Mouse (Mus musculus) neural tube, embryonic 15.5 days (tissue): ENCODE measurements around the gene Fmnl3. TPM values are rescaled to one million over a fixed set of nuclear protein-coding genes. Genes with fewer than 3 reads are reported as not detected.
A peak's percentile ranks its signal among the peaks of the same experiment; 100 is the strongest.
"Not testable (repeated sequence)": the region's sequence is repeated elsewhere in the genome, so short reads cannot be mapped to it uniquely, and the experiment has no call there.

ENCODE experiments used
- ATAC-seq: fragments of 200-750 bp; cut with Nextera tagmentation; 2 replicates; pipeline ENCODE4 v1.8.0; 2017; ENCODE audit warnings: mild to moderate bottlenecking, moderate TSS enrichment, moderate library complexity; ENCODE audit not compliant: low FRiP score
- H3K27ac ChIP-seq: fragments of 300-500 bp; sonication (generic); replicated peaks from 2 replicates; pipeline ENCODE4 v1.5.1; 2015; ENCODE audit warnings: mild to moderate bottlenecking, inconsistent platforms
- H3K27me3 ChIP-seq: fragments of 300-500 bp; sonication (generic); replicated peaks from 2 replicates; pipeline ENCODE4 v1.6.1; 2015; ENCODE audit warnings: inconsistent platforms
- H3K36me3 ChIP-seq: fragments of 300-500 bp; sonication (generic); 2 replicates; pipeline ENCODE4 v1.6.1; 2015; ENCODE audit warnings: inconsistent platforms
- H3K4me1 ChIP-seq: fragments of 300-500 bp; sonication (generic); 2 replicates; pipeline ENCODE4 v1.6.1; 2015; ENCODE audit warnings: inconsistent platforms
- H3K4me2 ChIP-seq: fragments of 300-500 bp; sonication (generic); 2 replicates; pipeline ENCODE4 v1.6.1; 2015; ENCODE audit warnings: inconsistent platforms, mild to moderate bottlenecking, moderate library complexity
- H3K4me3 ChIP-seq: fragments of 300-500 bp; sonication (generic); replicated peaks from 2 replicates; pipeline ENCODE4 v1.5.1; 2015; ENCODE audit warnings: mild to moderate bottlenecking, inconsistent platforms
- H3K9ac ChIP-seq: fragments of 300-500 bp; sonication (generic); replicated peaks from 2 replicates; pipeline ENCODE4 v1.6.1; 2015; ENCODE audit warnings: mild to moderate bottlenecking, inconsistent platforms
- H3K9me3 ChIP-seq: fragments of 300-500 bp; sonication (generic); replicated peaks from 2 replicates; pipeline ENCODE4 v1.6.1; 2016; ENCODE audit warnings: inconsistent platforms
- WGBS: fragments of 180-500 bp; shearing (Covaris S2); methylation state at CpG from one replicate; pipeline ENCODE4 v1.1.7; 2015; ENCODE audit warnings: mixed read lengths; 5-methylcytosine and 5-hydroxymethylcytosine counted together
- polyA plus RNA-seq: library from polyadenylated mRNA; unstranded; fragments of >200 nt; fragmentation: Nextera tagmentation; extraction: Ambion mirVana; gene quantifications from 2 replicates; pipeline ENCODE4 v1.2.1, GENCODE M21; 2015

The Fmnl3 gene
- polyA plus RNA-seq, 1 experiment from 2014 or later, result 7.9 TPM

DNA sequence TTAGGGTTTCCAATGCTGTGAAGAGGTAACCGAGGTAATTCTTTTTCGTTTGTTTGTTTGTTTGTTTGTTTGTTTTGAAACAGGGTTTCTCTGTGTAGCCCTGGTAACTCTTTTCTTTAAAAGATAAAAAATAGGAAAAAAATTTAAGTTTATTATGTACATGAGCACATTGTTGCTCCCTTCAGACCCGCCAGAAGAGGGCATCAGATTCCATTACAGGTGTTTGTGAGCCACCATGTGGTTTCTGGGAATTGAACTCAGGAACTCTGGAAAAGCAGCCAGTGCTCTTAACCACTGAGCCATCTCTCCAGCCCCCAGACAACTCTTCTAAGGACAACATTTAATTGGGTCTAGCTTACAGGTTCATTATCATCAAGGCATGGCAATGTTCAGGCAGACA, 15.8 kb upstream of the Fmnl3 start:
- not testable (repeated sequence) for H3K9ac ChIP-seq, H3K4me3 ChIP-seq, H3K4me2 ChIP-seq, H3K27me3 ChIP-seq, ATAC-seq, H3K36me3 ChIP-seq, H3K9me3 ChIP-seq, H3K4me1 ChIP-seq, H3K27ac ChIP-seq
- 69% methylated on average over 3 of the region's 3 CpGs for WGBS

DNA sequence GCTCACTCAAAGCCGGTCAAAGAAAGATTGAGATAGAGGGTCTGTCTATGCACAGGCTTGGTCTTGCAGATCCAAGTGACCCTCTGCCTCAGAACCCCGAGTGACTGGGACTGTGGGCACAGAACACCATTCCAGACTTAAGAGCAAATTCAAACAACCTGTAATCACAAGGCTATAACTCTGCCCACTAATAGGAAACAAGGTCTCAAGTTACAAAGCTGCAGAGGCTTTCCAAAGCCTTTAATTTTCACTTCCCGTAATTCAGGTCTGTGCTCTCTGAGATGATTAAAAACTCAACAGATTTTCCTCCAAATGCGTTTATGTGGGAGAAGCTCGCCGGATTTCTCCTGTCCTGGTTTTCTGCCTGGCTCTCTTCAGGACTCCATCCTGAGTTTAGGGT, 13.8 kb upstream of the Fmnl3 start:
- no peak for ATAC-seq
- Histone ChIP-seq H3K4me1 (no peaks in the 10 kb centered on the region), H3K4me3 (no peak overlapping the region), H3K27ac (no peak overlapping the region), H3K9ac (no peak overlapping the region), H3K9me3 (no peaks in the 10 kb centered on the region), H3K27me3 (no peaks in the 10 kb centered on the region), H3K36me3 (no peaks in the 10 kb centered on the region), H3K4me2 (no peak overlapping the region)
- 64% methylated on average over 6 of the region's 6 CpGs for WGBS

DNA sequence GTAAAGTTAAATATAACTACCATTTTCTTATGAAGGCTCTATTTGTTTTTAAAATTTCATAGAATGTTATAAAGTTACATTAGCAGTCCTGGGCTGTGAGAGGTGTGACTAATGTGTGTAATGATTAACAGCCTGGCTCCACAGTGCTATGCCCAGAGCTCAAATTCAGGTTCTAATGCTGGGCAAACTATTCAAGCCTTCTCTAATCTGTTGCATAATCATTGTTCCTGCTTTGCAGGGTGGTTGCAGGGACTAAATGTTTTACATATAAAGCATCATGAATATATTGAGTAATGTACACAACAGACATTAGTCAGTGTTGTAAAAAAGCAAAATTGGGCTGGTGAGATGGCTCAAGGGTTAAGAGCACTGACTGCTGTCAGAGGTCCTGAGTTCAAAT, 12.6 kb upstream of the Fmnl3 start:
- no peaks in the 10 kb centered on the region for H3K27me3 ChIP-seq
- no peaks in the 10 kb centered on the region for H3K4me1 ChIP-seq
- H3K9me3 ChIP-seq, result no peaks in the 10 kb centered on the region
- no peaks in the 10 kb centered on the region for H3K36me3 ChIP-seq
- H3K4me2 ChIP-seq, result no peak overlapping the region
- no peak overlapping the region for H3K9ac ChIP-seq
- H3K27ac ChIP-seq, result no peak overlapping the region
- ATAC-seq, result no peak
- no peak overlapping the region for H3K4me3 ChIP-seq

DNA sequence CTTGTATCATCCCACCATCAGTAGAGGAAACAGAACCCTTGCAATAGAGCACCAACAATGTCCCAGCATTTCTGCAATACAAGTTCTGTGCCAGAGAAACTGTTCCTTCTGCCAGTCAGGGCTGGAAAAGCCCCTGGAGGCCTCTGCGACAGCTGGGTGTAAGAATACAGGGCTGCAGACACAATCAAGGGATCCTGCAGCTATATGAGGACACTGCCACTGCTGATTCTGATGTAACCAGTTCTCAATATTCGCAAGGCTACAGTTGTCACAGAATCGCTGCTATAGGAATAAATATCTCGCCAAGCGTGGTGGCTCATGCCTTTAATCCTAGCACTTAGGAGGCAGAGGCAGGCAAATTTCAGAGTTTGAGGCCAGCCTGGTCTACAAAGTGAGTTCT, 6.0 kb upstream of the Fmnl3 start:
- Histone ChIP-seq H3K36me3 (no peaks in the 10 kb centered on the region), H3K4me1 (no peaks in the 10 kb centered on the region), H3K4me2 (no peak overlapping the region), H3K4me3 (no peak overlapping the region), H3K9ac (no peak overlapping the region), H3K27me3 (peaks cover 7% of the 10 kb centered on the region; the same call in 1 of the 2 replicates), H3K9me3 (no peaks in the 10 kb centered on the region), H3K27ac (no peak overlapping the region)
- WGBS, result 87% methylated on average over 5 of the region's 5 CpGs
- ATAC-seq, result no peak

DNA sequence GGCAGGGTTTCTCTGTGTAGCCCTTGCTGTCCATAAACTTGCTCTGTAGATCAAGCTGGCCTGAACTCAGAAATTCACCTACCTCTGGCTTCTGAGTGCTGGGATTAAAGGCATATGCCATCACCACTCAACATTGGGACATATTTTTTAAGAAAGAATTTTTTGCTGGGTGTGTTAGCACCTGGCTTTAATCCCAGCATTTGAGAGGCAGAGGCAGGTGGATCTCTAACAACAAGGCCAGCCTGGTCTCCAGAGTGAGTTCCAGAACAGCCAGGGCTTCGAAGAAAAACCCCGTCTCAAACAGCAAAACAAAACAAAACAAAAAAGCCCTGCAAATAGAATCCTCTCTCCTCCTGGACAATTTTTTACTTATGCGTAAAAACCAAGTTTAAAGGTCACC, 5.3 kb upstream of the Fmnl3 start:
- H3K9ac ChIP-seq, result no peak overlapping the region
- H3K36me3 ChIP-seq, result no peaks in the 10 kb centered on the region
- no peak for ATAC-seq
- no peak overlapping the region for H3K27ac ChIP-seq
- no peak overlapping the region for H3K4me2 ChIP-seq
- H3K27me3 ChIP-seq, result peaks cover 7% of the 10 kb centered on the region; the same call in 1 of the 2 replicates
- H3K4me1 ChIP-seq, result peaks cover 1% of the 10 kb centered on the region
- no peak overlapping the region for H3K4me3 ChIP-seq
- 89% methylated on average over 3 of the region's 3 CpGs for WGBS
- H3K9me3 ChIP-seq, result no peaks in the 10 kb centered on the region

DNA sequence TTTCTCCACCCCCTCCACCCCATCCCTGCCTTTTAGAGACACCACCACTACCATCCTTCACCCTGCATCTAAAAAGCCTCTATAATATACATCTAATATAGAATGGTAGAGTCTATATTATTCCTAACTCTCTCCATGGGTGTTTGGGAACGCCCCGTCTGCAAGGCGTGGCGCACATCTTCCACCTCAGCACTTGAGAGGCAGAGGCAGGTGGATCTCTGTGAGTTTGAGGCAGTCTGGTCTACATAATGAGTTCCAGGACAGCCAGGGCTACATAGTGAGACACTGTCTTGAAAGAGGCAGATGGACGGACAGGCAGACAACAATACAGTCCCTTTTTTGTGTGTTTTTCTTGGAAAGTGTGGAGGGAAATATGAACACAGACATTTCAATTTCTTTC, 4.8 kb upstream of the Fmnl3 start:
- H3K4me3 ChIP-seq, result no peak overlapping the region

DNA sequence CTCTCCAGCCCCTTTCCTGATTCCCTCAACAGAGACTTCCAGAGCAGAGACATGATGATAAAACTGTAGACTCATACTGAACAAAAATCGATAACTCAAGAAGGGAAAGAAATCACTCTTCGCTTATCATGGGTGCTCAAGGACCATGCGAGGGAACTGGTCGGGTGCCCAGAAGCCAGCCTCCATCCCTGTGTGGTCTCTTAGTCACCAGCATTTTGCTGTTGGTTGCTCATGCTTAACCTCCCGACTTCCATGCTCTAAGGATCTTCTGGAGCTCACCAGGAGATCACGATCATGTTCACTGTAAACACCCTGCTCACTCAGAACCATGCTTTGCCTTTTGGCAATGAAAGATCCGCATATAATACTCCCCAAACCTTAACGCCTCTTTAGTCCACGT, 2.5 kb upstream of the Fmnl3 start:
- H3K9ac ChIP-seq, result no peak overlapping the region
- ATAC-seq, result no peak
- no peaks in the 10 kb centered on the region for H3K36me3 ChIP-seq
- H3K27ac ChIP-seq, result no peak overlapping the region
- H3K9me3 ChIP-seq, result no peaks in the 10 kb centered on the region
- no peak overlapping the region for H3K4me3 ChIP-seq
- H3K27me3 ChIP-seq, result peaks cover 7% of the 10 kb centered on the region; the same call in 1 of the 2 replicates
- peaks cover 19% of the 10 kb centered on the region for H3K4me1 ChIP-seq
- WGBS, result 88% methylated on average over 9 of the region's 9 CpGs
- H3K4me2 ChIP-seq, result no peak overlapping the region

More for the DNA sequence above, 4.8 kb upstream of the Fmnl3 start:
- 96% methylated on average over 5 of the region's 5 CpGs for WGBS
- no peak overlapping the region for H3K27ac ChIP-seq
- H3K27me3 ChIP-seq, result peaks cover 7% of the 10 kb centered on the region; the same call in 1 of the 2 replicates
- peaks cover 3% of the 10 kb centered on the region for H3K4me1 ChIP-seq
- no peak for ATAC-seq
- H3K36me3 ChIP-seq, result no peaks in the 10 kb centered on the region
- no peak overlapping the region for H3K4me2 ChIP-seq
- H3K9ac ChIP-seq, result no peak overlapping the region
- H3K9me3 ChIP-seq, result no peaks in the 10 kb centered on the region

DNA sequence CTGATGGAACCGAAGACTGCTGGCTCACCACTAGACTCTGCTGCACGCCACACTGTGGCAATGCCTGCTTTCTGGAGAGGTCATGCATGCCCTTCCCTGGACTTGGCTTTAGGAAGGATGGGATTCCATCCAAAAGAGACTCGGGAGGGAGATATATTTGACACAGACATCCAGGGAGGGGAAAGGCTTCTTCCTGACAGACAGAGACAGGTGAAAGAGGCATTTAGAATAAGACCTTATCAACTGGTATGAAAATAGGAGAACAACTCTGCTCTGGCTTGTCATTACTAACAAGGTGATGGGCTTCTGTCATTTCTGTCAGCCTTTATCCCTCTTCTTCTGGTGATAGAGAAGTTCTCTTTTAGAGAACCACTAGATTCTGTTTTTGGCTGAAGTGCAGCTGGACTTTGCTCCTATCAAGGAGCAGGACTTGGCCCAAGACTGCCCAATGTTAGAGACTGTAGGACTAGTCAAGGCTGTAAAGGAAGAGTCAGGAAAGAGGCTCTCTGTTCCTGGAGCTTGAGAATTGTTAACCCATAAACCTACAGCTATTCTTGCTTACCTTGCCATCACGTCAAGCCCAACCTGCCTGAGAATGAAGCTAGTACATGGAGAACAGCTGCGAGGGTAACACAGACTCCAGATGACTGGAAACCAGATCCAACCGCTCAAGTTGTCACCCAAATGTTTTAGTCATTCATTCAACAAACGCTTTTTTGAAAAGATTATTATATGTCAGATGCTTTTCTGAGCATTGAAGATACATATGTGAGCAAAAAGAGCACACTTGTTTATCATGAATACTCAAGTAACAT, 1.5 kb upstream of the Fmnl3 start:
- Histone ChIP-seq H3K36me3 (no peaks in the 10 kb centered on the region), H3K9me3 (no peaks in the 10 kb centered on the region), H3K27me3 (peaks cover 7% of the 10 kb centered on the region; the same call in 1 of the 2 replicates), H3K9ac (no peak overlapping the region), H3K4me1 (peaks cover 19% of the 10 kb centered on the region), H3K4me2 (no peak overlapping the region), H3K4me3 (no peak overlapping the region), H3K27ac (no peak overlapping the region)
- WGBS, result 90% methylated on average over 7 of the region's 7 CpGs
- ATAC-seq, result no peak

DNA sequence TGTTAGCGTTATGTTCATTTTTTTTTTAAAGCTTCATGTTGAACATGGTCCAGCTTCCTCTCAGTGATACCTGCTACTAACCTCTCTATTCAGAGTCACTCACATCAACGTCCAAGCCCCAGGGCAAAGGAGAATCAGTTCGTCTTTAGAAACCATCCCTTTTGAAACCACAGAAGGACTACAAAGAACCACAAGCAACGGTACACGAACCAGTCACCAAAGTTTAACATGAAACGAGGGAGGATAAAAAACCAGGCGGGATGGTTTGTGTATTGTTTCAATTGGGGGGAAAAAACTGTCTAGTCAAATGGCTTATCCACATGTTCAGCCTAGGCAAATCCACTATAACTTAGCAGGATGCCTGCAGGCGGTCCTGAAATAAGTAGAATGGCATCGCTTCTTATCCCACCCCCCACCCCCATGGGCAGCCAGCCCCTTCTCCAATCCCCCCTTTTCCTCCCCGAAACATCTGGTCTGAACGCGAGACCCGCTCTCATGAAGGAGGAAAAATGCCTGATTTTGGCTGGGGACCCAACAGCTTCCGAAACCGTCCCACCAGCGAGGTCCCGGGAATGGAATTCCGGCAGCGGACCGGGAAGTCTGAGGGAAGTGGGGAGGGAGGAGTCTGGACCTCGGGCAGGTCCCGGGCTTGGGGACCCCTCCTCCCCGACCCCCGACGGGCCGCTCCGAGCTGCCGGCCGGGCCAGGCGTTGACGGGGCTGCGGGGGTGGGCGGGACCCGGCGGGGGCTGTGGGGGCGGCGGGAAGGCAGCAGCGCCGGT, 701 bp downstream of the Fmnl3 start:
- no peak; the same call in 1 of the 2 replicates for ATAC-seq
- H3K36me3 ChIP-seq, result no peaks in the 10 kb centered on the region
- no peaks in the 10 kb centered on the region for H3K9me3 ChIP-seq
- peak overlapping the region; percentile 89 for H3K27ac ChIP-seq
- H3K27me3 ChIP-seq, result peaks cover 7% of the 10 kb centered on the region; the same call in 1 of the 2 replicates
- peak overlapping the region; percentile 85 for H3K9ac ChIP-seq
- H3K4me1 ChIP-seq, result peaks cover 19% of the 10 kb centered on the region
- H3K4me3 ChIP-seq, result peak overlapping the region; percentile 84
- H3K4me2 ChIP-seq, result peak overlapping the region; percentile 65
- 2% methylated on average over 36 of the region's 39 CpGs for WGBS

DNA sequence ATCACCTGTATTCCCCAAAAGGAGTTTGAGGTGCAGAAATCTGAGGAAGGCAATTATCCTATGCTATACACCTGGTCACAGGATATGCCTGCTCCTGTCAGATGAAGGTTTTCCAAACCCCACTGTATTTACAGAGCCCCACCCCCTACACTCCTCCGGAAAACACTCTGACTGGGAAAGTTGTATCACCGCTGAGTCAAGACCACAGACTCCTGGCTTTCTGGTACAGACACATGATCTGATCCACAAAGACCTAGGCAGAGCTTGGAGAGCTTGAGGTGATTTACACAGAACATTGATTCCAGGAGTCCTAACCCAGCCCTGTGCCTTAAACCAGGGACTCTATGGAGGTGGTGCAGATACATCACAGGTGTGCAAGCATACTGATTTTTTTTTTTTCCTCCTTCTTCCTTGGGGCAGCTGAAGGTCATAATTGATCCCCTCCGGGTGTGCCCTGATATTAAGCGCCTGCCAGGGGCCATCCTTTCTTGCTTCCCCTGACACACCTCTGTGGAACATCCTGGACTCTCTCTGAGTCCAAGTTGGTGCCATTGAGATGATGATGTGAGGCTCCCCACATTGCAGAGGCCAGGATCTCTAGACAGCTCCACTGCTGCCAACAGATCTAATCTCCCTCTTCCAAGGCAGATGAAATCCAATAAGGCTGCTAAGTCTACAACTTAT, 1.6 kb downstream of the Fmnl3 start:
- peaks cover 7% of the 10 kb centered on the region; the same call in 1 of the 2 replicates for H3K27me3 ChIP-seq
- peak overlapping the region; percentile 85 for H3K9ac ChIP-seq
- H3K4me2 ChIP-seq, result peak overlapping the region; percentile 65
- peaks cover 22% of the 10 kb centered on the region for H3K4me1 ChIP-seq
- WGBS, result 76% methylated on average over 4 of the region's 4 CpGs
- H3K27ac ChIP-seq, result no peak overlapping the region
- no peak for ATAC-seq
- H3K4me3 ChIP-seq, result peak overlapping the region; percentile 84
- no peaks in the 10 kb centered on the region for H3K9me3 ChIP-seq
- H3K36me3 ChIP-seq, result no peaks in the 10 kb centered on the region

DNA sequence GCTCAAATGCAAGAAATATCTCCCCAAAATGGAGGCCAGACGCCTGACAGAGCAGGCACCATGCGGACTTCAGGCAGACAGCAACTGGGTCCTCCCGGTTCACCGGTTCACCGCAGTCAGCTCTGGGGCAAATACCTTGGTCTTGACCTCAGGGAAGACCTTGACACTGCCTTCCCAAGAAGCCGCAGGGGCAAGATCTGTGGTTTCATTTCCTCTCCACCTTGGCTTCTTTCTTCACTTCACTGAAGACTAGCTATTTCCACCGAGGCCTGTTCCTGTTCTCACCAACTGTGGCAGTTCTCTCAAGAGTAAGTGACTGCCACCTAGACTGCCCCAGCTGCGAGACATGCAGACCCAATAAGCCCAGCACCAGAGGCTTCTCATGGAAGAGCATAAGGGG, 5.4 kb downstream of the Fmnl3 start:
- Histone ChIP-seq H3K27me3 (no peaks in the 10 kb centered on the region), H3K9me3 (no peaks in the 10 kb centered on the region), H3K4me2 (no peak overlapping the region), H3K36me3 (no peaks in the 10 kb centered on the region), H3K9ac (no peak overlapping the region), H3K4me1 (peaks cover 19% of the 10 kb centered on the region), H3K4me3 (no peak overlapping the region), H3K27ac (no peak overlapping the region)
- ATAC-seq, result no peak
- 83% methylated on average over 8 of the region's 8 CpGs for WGBS
